Mouse (Mus musculus) liver, adult 2 months (tissue): ENCODE measurements around the gene Ankrd6.

Experiments
- CTCF ChIP-seq: fragments of 200-500 bp; IDR thresholded peaks from 2 replicates; pipeline ENCODE4 v1.5.1; 2011; ENCODE audit warnings: low read depth, low read length, control low read depth
- POLR2A ChIP-seq: fragments of 200-500 bp; IDR thresholded peaks from 2 replicates; pipeline ENCODE4 v1.6.1; 2011; ENCODE audit warnings: low read length, control low read depth; ENCODE audit not compliant: insufficient read depth; ENCODE audit errors: extremely low read depth

DNA sequence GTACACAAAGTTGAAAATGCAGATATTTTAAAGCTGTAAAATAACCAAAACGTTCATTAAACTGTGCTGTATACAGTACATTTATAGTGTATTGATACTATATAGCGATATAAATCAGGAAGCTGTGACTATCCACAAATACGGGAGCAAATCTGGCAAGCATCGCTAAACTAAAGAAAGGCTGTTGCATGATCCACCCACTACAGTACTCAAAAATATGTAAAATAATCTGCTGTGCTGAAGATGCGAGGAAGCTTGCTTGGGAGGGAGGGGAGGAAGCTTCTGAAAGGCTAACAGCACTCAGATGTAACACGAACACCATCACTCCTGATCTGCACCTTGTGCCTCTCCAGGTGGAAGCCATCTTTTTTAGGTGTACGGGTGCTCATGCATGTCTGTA lies 46.8 kb downstream of the Ankrd6 start:
- TF ChIP-seq CTCF (no peak), POLR2A (no peak)
